Mouse (Mus musculus) leukemia stem cell, adult 10-12 weeks (primary cell): ENCODE results near the gene Vmn1r32. TPM values are rescaled to one million over a fixed set of nuclear protein-coding genes. Genes with fewer than 3 reads are reported as not detected.

Source experiments
- polyA plus RNA-seq: library from polyadenylated mRNA; stranded (reverse); fragments of >175 nt; gene quantifications from 2 replicates; pipeline ENCODE4 v1.2.3, GENCODE M21; 2012; ENCODE audit warnings: low replicate concordance

Vmn1r32 gene
- polyA plus RNA-seq = 0.08 TPM in 1 of 2 replicates, not detected in the other

GRCm38 (mm10) chr6:66559996-66560395 lies at the start of gene Vmn1r32:
TSS of gene Vmn1r32 (minus strand) at chr6:66560096.

GRCm38 (mm10) chr6:66535028-66535862 lies 24.7 kb downstream of the Vmn1r32 start, which contains the start of gene Mad2l1:
TSS of gene Mad2l1 (plus strand) at chr6:66535390.

Other genes starting within 250 kb of the Vmn1r32 start
- gene Mad2l1, start 24.7 kb downstream of the Vmn1r32 start, polyA plus RNA-seq = 3.8 and 7.1 TPM in 2 replicates
- not detected in 2 replicates for gene Vmn1r33, start 58.2 kb upstream of the Vmn1r32 start, polyA plus RNA-seq
- not detected in 2 replicates for gene Vmn1r34, start 83.8 kb upstream of the Vmn1r32 start, polyA plus RNA-seq
- gene Vmn1r35, start 125.8 kb upstream of the Vmn1r32 start, polyA plus RNA-seq = not detected in 2 replicates
- gene Vmn1r36, start 159.1 kb upstream of the Vmn1r32 start, polyA plus RNA-seq = not detected in 2 replicates
- gene Vmn1r37, start 169.3 kb upstream of the Vmn1r32 start, polyA plus RNA-seq = not detected in 2 replicates
- not detected in 2 replicates for gene Vmn1r38, start 222.5 kb upstream of the Vmn1r32 start, polyA plus RNA-seq